Mouse (Mus musculus) Patski (cell line): Measurements from ENCODE around the gene Exoc3l. TPM values are rescaled to one million over a fixed set of nuclear protein-coding genes. Genes with fewer than 3 reads are reported as not detected.

Source experiments
- ATAC-seq: fragments of 100-300 bp; one replicate; pipeline ENCODE4 v1.8.0; 2021
- CTCF ChIA-PET: fragments of 350-600 bp; sonication (Branson Sonifier 250); formaldehyde crosslinking; loops from one replicate; lab custom pipeline; 2022; ENCODE audit warnings: inconsistent platforms; lab: Charles Lee
- POLR2A ChIA-PET: fragments of 350-600 bp; sonication (Branson Sonifier 250); formaldehyde crosslinking; loops from one replicate; lab custom pipeline; 2022; ENCODE audit warnings: antibody characterized with exemption, inconsistent platforms; lab: Charles Lee
- DNase-seq: peaks from one replicate; pipeline ENCODE4 v3.0.0-alpha.2; 2011; ENCODE audit warnings: low read depth, low spot score
- H3K27me3 ChIP-seq: fragments of 371-371 bp; one replicate; pipeline ENCODE4 v1.5.1; 2021
- CTCF ChIP-seq: fragments of 100-300 bp; IDR thresholded peaks from one replicate; pipeline ENCODE4 v1.5.1; 2021
- in situ Hi-C: fragments of 300-500 bp; cut with MboI; formaldehyde crosslinking; loops from 3 replicates; pipeline ENCODE4 v1.11.1; 2018; ENCODE audit warnings: low pct_unique_long_range_greater_than_20kb, mixed read lengths
- polyA plus RNA-seq: library from polyadenylated mRNA; unstranded; gene quantifications from one replicate; pipeline ENCODE4 v1.2.3, GENCODE M21; 2021

Gene Exoc3l
- polyA plus RNA-seq, 1 experiment from 2014 or later, result 2.4 TPM

- no peak for DNase-seq
- CTCF ChIA-PET, result interaction anchor here (0.8 kb wide), 1 partner anchor 16 kb away, joined by 3 read pairs; no protein-coding TSS in a partner anchor
- TF ChIP-seq CTCF, result no peak
- POLR2A ChIA-PET, result interaction anchor here (0.8 to 1.8 kb wide), 3 partner anchors 15 to 23 kb away, joined by 3 to 6 read pairs (median 4); partner anchors contain the start of gene 4931428F04Rik
- no peaks in the 10 kb centered on the region for H3K27me3 ChIP-seq
- in situ Hi-C loops, result no loop called here
- peak; percentile 52 for ATAC-seq
These were observed 9.6 kb upstream of the Exoc3l start, which contains the start of gene Elmo3 for GRCm38 (mm10) chr8:105305211-105306145. TSS of gene Elmo3 (plus strand) at chr8:105305601.

GRCm38 (mm10) chr8:105304325-105305210, 8.7 kb upstream of the Exoc3l start:
- in situ Hi-C loops, result no loop called here
- DNase-seq, result no peak
- no peak for ATAC-seq
- H3K27me3 ChIP-seq, result no peaks in the 10 kb centered on the region
- POLR2A ChIA-PET, result interaction anchor here (0.9 to 1.8 kb wide), 3 partner anchors 14 to 22 kb away, joined by 5 to 6 read pairs (median 5); partner anchors contain the start of gene 4931428F04Rik
- CTCF ChIA-PET, result interaction anchor here (1.1 to 1.6 kb wide), 2 partner anchors 12 to 14 kb away, joined by 3 to 5 read pairs; no protein-coding TSS in a partner anchor
- no peak for TF ChIP-seq CTCF

GRCm38 (mm10) chr8:105303874-105304273, 8.0 kb upstream of the Exoc3l start:
- TF ChIP-seq CTCF, result no peak
- no peaks in the 10 kb centered on the region for H3K27me3 ChIP-seq
- in situ Hi-C loops, result no loop called here
- peak; percentile 44 for ATAC-seq
- no peak for DNase-seq
- CTCF ChIA-PET, result interaction anchor here (1.1 to 1.6 kb wide), 2 partner anchors 13 kb away, joined by 3 to 5 read pairs; no protein-coding TSS in a partner anchor
- POLR2A ChIA-PET, result interaction anchor here (0.9 to 1.8 kb wide), 3 partner anchors 13 to 23 kb away, joined by 5 to 6 read pairs (median 5); partner anchors contain the start of gene 4931428F04Rik

- no peak for TF ChIP-seq CTCF
- CTCF ChIA-PET, result interaction anchor here (1.6 kb wide), 1 partner anchor 13 kb away, joined by 3 read pairs; no protein-coding TSS in a partner anchor
- ATAC-seq (no peak), DNase-seq (no peak)
- in situ Hi-C loops, result no loop called here
- no peaks in the 10 kb centered on the region for H3K27me3 ChIP-seq
- POLR2A ChIA-PET, result interaction anchor here (1.5 to 1.8 kb wide), 2 partner anchors 13 to 20 kb away, joined by 5 to 6 read pairs; partner anchors contain the start of gene 4931428F04Rik
These were observed 7.5 kb upstream of the Exoc3l start for GRCm38 (mm10) chr8:105303396-105303795.

- in situ Hi-C loops, result loop anchor here (10.0 kb wide), 1 partner anchor 665 kb away; the partner anchor contains the start of gene Rrad
- no peak for ATAC-seq
- H3K27me3 ChIP-seq, result no peaks in the 10 kb centered on the region
- DNase-seq, result no peak
- CTCF ChIA-PET, result no interaction called here
- POLR2A ChIA-PET, result no interaction called here
- TF ChIP-seq CTCF, result no peak
These were observed 4.1 kb upstream of the Exoc3l start for GRCm38 (mm10) chr8:105299962-105300361.

GRCm38 (mm10) chr8:105298351-105299252, 2.7 kb upstream of the Exoc3l start:
- ChIA-PET CTCF (no interaction called here), POLR2A (interaction anchor here (2.0 kb wide), 1 partner anchor 28 kb away, joined by 7 read pairs; no protein-coding TSS in a partner anchor)
- in situ Hi-C loops, result loop anchor here (10.0 kb wide), 1 partner anchor 664 kb away; the partner anchor contains the start of gene Rrad
- no peak for TF ChIP-seq CTCF
- H3K27me3 ChIP-seq, result no peaks in the 10 kb centered on the region
- ATAC-seq (no peak), DNase-seq (no peak)

GRCm38 (mm10) chr8:105297511-105298192, 1.8 kb upstream of the Exoc3l start, which contains the start of gene E2f4:
TSS of gene E2f4 (plus strand) at chr8:105297663.
- in situ Hi-C loops, result loop anchor here (10.0 kb wide), 1 partner anchor 663 kb away; the partner anchor contains the start of gene Rrad
- ATAC-seq (peak; percentile 84), DNase-seq (no peak)
- ChIA-PET CTCF (no interaction called here), POLR2A (interaction anchor here (1.1 to 2.0 kb wide), 3 partner anchors 11 to 49 kb away, joined by 3 to 7 read pairs (median 4); no protein-coding TSS in a partner anchor)
- no peak for TF ChIP-seq CTCF
- H3K27me3 ChIP-seq, result no peaks in the 10 kb centered on the region

GRCm38 (mm10) chr8:105295256-105295655, 645 bp downstream of the Exoc3l start:
- in situ Hi-C loops, result loop anchor here (10.0 kb wide), 1 partner anchor 660 kb away; the partner anchor contains the start of gene Rrad
- ATAC-seq, result no peak
- ChIA-PET POLR2A (no interaction called here), CTCF (interaction anchor here (1.4 to 1.7 kb wide), 2 partner anchors 15 to 175 kb away, joined by 3 to 4 read pairs; no protein-coding TSS in a partner anchor)
- H3K27me3 ChIP-seq, result no peaks in the 10 kb centered on the region
- no peak for TF ChIP-seq CTCF
- no peak for DNase-seq
